Mouse (Mus musculus): ENCODE measurements around the gene Phex. TPM values are rescaled to one million over a fixed set of nuclear protein-coding genes. Genes with fewer than 3 reads are reported as not detected.

Phex gene
- not detected for polyA plus RNA-seq (2015; fragmentation: Illumina TruSeq; extraction: RNeasy Lipid Tissue Mini Kit (QIAGEN cat#74804); ENCODE audit: insufficient read depth, low read depth, low replicate concordance)

DNA sequence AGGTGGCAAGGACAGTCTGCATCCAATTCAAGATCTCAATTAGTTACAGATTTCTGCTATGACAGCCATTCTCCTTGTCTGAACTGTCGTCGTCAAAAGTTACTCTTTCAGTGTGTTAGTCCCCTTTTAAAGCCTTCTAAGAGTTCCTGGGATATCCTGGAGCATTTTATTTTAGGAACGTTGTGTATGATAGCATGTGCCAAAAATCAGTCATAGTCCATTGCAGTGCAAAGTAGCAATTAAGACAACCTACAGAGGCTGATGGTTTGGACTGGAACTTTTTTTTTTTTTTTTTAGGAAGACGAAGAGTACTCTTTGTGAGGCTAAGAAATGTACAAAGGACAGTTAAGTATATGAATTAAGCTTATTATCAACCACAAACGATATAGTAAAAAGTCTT is at the start of gene Phex:
Gene Phex (minus strand): TSS at position 101 of the 400 bp plus-strand sequence.

Other genes with a start within 250 kb of the Phex start
- 2.3 TPM for gene Sms, start 77.0 kb upstream of the Phex start, polyA plus RNA-seq (2015; fragmentation: Illumina TruSeq; extraction: RNeasy Lipid Tissue Mini Kit (QIAGEN cat#74804); ENCODE audit: insufficient read depth, low read depth, low replicate concordance)
- gene Yy2, start 153.7 kb upstream of the Phex start, polyA plus RNA-seq (2015; fragmentation: Illumina TruSeq; extraction: RNeasy Lipid Tissue Mini Kit (QIAGEN cat#74804); ENCODE audit: insufficient read depth, low read depth, low replicate concordance), result 0.37 TPM
- 1.4 TPM for gene Mbtps2, start 183.4 kb upstream of the Phex start, polyA plus RNA-seq (2015; fragmentation: Illumina TruSeq; extraction: RNeasy Lipid Tissue Mini Kit (QIAGEN cat#74804); ENCODE audit: insufficient read depth, low read depth, low replicate concordance)

All from pancreas, adult 10 weeks (tissue).